Mouse (Mus musculus) brain, embryonic 14.5 days (tissue): ENCODE data around the gene Csmd2.

Experiments
- CTCF ChIP-seq: fragments of 200-500 bp; IDR thresholded peaks from 2 replicates; pipeline ENCODE4 v1.5.1; 2012; ENCODE audit warnings: inconsistent platforms, mild to moderate bottlenecking, moderate library complexity, borderline replicate concordance; ENCODE audit not compliant: insufficient read depth, insufficient read length; ENCODE audit errors: extremely low read depth
- POLR2A ChIP-seq: fragments of 200-500 bp; IDR thresholded peaks from 2 replicates; pipeline ENCODE4 v1.6.1; 2012; ENCODE audit warnings: mild to moderate bottlenecking, inconsistent platforms, borderline replicate concordance; ENCODE audit not compliant: poor library complexity, insufficient read depth, insufficient read length, severe bottlenecking; ENCODE audit errors: extremely low read depth

GRCm38 (mm10) chr4:128233458-128233857 is 245.8 kb downstream of the Csmd2 start:
- TF ChIP-seq CTCF (no peak), POLR2A (no peak)
